Mouse (Mus musculus): Measurements from ENCODE around the gene Klhl6.

- TF ChIP-seq CTCF (IDR thresholded peaks at IDR 0.05; ENCODE audit: low read depth, low read length) (no peak), POLR2A (IDR thresholded peaks at IDR 0.05; ENCODE audit: extremely low read depth, insufficient read depth, low read length) (no peak)
These were observed 10.0 kb downstream of the Klhl6 start for GRCm38 (mm10) chr16:19972736-19973350.

Data from liver, adult 2 months (tissue).